Mouse (Mus musculus) common myeloid progenitor, adult 5-6 weeks (primary cell): ENCODE results near the gene Defb43. TPM values are rescaled to one million over a fixed set of nuclear protein-coding genes. Genes with fewer than 3 reads are reported as not detected.
A peak's percentile ranks its signal among the peaks of the same experiment; 100 is the strongest.

Source experiments
- ATAC-seq: replicated peaks from 2 replicates; pipeline ENCODE4 v1.8.0; 2016; ENCODE audit warnings: low read depth, mild to moderate bottlenecking, moderate TSS enrichment, inconsistent platforms; ENCODE audit not compliant: poor library complexity, severe bottlenecking
- total RNA-seq: library from RNA; stranded (forward); fragments of 200-1000, 187-1606 nt; gene quantifications from 2 replicates; pipeline ENCODE4 v1.2.3, GENCODE M21; 2017

The Defb43 gene
- not detected in 2 replicates for total RNA-seq

- no peak for ATAC-seq
Observed at GRCm38 (mm10) chr14:63011471-63011870, at the start of gene Defb43. TSS of gene Defb43 (plus strand) at chr14:63011771.

DNA sequence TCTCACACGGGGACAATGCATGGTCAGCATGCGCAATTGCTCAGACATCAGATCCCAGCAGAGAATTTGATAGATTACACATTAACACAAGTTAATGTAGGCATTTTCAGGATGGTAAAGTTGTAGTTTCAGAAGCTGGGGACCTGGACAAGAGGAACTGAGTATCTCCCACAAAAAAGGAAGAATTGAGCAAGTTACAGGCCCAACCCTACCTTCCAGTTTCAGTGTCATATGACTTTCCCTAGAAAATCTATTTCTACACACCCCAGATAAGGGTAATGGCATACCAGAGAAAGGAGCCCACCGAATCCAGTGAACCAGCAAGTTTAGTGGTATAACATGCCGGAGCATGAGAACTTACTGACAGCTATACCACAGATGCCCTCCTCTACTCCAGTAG lies 47.9 kb upstream of the Defb43 start:
- peak; percentile 56 for ATAC-seq

DNA sequence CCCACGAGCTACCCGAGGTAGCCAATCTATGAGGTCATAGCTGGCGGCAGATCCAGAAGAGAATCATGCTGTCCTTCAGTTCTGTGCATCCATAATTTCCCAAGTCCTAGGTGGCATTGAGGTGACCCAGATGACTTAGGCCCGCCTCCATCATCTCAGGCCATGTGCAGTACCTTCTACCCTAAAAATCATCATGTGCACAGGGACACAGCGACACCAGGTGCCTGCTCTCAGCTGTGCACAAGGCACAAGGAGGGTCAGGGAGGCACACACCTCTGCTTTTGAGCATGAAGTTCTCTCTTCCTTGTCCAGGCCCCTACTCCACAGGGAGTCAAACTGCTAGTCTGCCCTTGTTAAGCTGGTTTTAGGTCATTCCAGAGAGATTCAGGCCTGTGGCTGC lies 46.2 kb upstream of the Defb43 start:
- ATAC-seq: no peak

DNA sequence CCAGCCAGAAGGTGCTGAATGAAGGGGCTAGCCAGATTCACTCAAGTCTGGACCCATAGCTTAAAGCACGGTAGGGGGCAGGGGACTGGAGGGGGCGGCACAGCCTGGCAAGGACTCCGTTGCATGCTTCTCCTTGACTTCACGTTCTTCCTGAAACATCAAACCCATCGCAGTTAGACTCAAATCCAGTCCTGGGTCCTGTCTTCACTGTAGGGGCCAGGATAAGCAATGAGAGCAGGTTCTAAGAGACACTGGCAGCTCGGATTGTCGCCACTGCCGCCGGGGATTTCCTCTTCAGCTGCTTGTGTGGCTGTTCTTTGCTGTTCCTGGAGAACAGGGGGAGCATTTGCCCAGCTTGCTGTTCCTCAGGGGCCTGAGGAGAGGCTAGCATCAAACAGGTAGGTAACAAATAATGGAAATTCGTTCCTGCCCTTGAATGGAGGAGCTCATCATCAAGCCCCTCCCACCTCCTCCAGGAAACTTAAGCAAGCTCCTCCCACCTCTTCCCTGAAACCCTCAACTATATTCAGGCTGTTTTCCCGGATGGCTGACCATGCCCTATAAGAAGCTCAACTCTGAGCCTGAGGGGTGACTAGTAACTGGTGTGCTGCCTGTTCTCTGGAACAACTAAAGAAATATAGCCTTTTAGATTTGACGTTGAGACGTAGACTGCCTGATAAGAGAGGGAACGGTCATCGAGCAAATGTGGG lies 45.6 kb upstream of the Defb43 start:
- 0 out of 2 replicates have a peak, but pooled peaks have one; percentile 11 for ATAC-seq

DNA sequence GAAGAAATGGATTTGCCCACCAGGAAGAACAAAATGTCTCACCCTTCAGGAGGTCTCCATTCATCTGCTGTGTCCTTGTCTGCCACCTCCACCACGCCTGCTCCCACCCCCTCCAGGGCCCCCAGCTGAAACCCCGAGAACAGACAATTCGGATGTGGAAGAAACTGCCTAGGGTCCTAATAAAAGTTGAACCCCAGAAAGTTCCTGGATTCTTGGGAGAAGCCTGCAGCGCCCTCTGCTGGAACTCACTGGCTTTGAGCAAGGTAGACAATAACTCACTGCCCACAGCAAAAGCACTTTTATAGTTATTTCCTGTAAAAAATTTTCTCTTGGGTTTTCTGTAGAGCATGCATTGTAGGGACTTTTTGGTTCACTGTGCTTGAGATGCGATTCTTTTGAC lies 36.5 kb upstream of the Defb43 start:
- peak; percentile 40 for ATAC-seq

DNA sequence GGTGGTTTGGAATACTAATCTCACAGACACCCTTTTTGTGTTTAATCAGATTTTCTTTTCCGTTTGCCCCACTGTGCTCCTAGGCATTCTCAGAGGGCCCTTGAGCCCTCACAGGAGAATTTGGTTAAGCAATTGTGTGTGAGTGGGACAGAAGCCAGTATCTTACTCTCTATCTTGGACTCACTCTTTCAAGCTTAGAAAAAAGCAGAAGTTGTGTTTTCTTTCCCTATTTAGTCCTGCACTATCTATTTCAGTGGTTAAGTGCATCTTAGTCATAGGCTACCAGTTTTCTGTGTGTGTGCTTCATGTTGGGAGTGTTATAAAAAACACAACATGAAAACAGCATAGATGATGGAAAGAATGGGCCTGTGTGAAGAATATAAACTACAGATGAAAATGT lies 31.8 kb upstream of the Defb43 start:
- ATAC-seq: peak; percentile 91

DNA sequence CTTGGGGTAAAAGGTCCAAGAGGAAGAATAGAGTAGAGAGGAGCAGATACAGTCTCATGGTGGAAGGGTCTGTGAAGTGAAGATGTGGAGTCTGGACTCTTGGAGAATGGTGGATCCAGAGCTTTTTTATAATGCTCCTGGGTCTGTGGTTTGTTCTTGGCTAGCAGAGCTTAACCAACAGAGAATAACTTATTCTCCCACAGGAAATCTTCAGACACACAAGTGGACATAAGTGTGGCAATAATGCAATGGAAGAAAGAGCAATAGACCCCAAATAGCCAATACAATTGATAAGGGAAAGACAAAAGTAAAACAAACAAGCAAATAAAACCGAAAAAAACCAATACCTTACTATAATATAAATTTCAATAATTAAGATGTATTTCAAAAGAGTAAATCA lies 27.2 kb upstream of the Defb43 start, which contains the start of gene Defb48:
TSS of gene Defb48 (minus strand) at position 101 of the 400 bp plus-strand sequence.
- ATAC-seq: no peak

- 0 out of 2 replicates have a peak, but pooled peaks have one; percentile 25 for ATAC-seq
Observed at GRCm38 (mm10) chr14:62991271-62991670, 20.3 kb upstream of the Defb43 start.

GRCm38 (mm10) chr14:62991849-62992510 lies 19.6 kb upstream of the Defb43 start:
- ATAC-seq: no peak

DNA sequence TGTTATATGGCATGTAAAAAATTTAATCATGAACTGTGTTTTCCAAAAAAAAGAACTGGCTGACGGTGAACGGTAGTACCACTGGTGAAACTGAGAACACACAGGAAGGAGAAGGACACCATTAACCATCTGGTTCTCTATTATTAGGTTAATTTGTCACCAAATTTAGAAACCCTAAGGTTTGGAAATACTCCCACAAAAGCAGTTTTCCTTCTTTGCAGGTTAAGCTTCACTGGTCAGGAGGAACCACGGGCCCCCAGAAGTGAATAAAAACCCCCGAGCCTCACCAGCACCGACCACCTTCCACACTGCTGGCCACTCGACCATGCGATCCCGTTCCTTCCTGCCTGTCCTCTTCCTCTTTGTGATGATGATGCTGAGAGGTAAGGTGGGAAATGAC lies 13.8 kb upstream of the Defb43 start, which contains the start of gene Defb47:
TSS of gene Defb47 (plus strand) at position 301 of the 400 bp plus-strand sequence.
- ATAC-seq: no peak

DNA sequence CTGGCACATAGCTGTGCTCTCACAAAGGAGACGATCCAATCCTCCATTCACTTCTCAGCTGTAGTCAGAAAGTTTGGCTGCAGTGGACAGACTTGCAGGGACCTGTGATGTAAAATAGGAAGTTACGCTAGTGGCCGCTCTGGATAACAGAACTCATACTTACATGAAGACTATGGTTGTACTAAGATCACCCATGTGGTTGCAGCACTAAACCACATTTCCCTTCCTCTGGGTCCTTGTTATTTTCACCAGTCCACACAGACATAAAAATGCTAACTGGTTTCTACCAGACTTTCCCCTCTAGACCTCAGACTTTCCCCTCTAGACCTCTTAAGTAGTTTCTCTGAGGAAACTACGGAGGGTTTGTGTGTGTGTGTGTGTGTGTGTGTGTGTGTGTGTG lies 12.6 kb upstream of the Defb43 start:
- peak; percentile 99 for ATAC-seq

DNA sequence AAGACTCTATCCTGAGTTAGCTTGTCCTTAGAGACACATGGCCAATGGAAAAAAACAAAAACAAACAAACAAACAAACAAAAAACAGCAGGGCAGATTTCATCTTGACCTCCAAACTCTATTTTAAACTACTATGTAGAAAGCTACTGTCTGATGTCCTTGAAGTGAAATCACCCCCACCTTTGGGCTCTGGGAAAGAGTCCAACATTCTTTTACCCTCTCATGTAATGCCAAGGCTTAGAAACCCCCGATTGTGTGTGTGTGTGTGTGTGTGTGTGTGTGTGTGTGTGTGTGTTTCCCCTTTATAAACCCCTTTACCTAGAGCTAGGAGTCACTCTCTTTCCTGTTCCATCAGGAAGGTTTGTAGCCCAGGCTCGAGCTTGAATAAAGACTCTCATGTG lies 9.0 kb upstream of the Defb43 start:
- no peak for ATAC-seq

GRCm38 (mm10) chr14:63013082-63013481 lies 1.5 kb downstream of the Defb43 start:
- ATAC-seq: no peak

- no peak for ATAC-seq
Observed at GRCm38 (mm10) chr14:63014667-63015066, 3.1 kb downstream of the Defb43 start.

DNA sequence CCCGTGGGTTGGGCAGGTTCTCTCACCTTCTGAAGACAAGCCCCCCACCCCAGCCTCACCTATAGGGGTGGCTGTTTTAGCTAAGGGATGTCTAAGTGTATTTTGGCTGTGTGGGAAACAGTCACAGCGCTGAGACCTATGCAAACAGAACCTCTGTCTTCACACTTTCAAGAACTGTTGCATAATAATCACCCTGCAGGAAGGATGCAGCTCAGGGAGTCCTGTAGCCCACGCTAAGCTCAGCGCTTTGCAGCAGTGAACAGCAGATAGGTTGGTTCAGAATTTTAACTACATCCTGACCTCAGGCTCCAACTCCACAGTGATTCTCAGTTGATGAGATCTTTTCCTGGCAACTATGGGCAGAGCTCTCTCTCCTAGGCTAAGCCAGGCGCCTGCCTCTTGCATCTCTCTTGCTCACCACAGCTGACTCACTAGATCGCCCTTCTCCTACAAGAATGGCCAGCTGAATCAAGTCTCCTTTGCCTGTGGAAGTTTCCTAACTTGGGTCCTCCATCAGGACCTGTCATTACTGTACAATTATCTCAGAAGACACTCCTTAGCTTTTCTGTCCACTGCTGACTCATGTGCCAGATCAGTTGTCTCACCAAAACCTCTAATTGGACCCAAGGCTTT lies 9.1 kb downstream of the Defb43 start:
- no peak for ATAC-seq

DNA sequence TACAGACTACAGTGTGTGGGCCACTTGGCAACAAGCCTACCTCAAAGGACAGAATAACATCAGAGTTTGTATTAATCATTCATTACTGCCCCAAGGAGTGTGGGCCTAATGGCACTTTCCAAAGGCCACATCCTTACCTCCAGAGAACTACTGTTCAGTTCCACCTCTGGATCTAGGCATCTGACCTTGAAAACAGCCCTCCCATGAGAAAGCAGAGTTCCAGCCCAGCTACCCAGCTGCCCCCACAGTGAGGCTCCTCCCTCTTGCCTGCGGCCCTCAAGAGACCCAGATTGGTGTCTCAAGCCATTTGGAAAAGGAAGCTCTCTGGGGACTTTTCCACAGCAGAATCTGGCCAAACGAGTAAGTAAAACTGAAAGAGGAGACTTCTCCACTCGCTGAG lies 35.1 kb downstream of the Defb43 start, which contains the start of gene Defb42:
TSS of gene Defb42 (plus strand) at position 301 of the 400 bp plus-strand sequence.
- no peak for ATAC-seq

- no peak for ATAC-seq
Observed at GRCm38 (mm10) chr14:63049910-63050370, 38.4 kb downstream of the Defb43 start, which contains the start of gene Defb30. TSS of gene Defb30 (minus strand) at chr14:63049960.

GRCm38 (mm10) chr14:63050769-63051168 lies 39.2 kb downstream of the Defb43 start:
- peak; percentile 80 for ATAC-seq

- no peak for ATAC-seq
Observed at GRCm38 (mm10) chr14:63054729-63055128, 43.2 kb downstream of the Defb43 start.

- ATAC-seq: no peak
Observed at GRCm38 (mm10) chr14:63060361-63060760, 48.8 kb downstream of the Defb43 start.

DNA sequence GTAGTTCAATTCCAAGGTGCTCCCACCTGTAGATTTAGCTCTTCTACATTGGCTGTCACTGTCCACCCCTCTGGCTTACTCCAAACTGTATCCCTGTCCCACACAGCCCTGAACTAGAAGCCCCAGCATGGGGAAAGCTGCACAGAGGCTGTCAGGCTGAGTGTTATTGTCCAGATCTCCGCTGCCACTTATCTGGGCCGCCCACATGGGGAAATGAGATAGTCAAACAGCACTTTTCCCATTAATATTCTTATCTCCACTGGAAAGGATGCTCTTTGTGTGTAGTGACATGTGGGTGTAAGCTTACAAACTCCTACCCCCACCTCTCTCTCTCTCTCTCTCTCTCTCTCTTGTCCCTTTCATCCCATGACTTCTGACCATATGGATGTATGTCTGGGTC lies 50.6 kb downstream of the Defb43 start:
- ATAC-seq: no peak
